Mouse (Mus musculus) ES-E14 (cell line): ENCODE measurements at regions not wholly inside any gene's neighbourhood (a gene's known extent, or its start where the extent isn't known, plus 50 kb on each side); places are given as distances from the start of the nearest gene placed in this dataset.

Experiments used
- DNase-seq: peaks from one replicate; pipeline ENCODE4 v3.0.0-alpha.2; 2013; ENCODE audit warnings: low read depth, low spot score
- H3K27ac ChIP-seq: 2 replicates; pipeline ENCODE4 v1.5.1; 2012; ENCODE audit warnings: low read depth, mild to moderate bottlenecking, low read length, moderate library complexity, mixed read lengths; ENCODE audit not compliant: poor library complexity, insufficient read depth, severe bottlenecking
- H3K36me3 ChIP-seq: 2 replicates; pipeline ENCODE4 v1.6.1; 2012; ENCODE audit warnings: mild to moderate bottlenecking, low read length, moderate library complexity, mixed read lengths; ENCODE audit not compliant: control insufficient read depth, poor library complexity, insufficient read depth, severe bottlenecking
- H3K4me1 ChIP-seq, 2 experiments: fragments of 150-350 bp in 1 of 2; sonication (generic) in 1 of 2; 2 replicates each; pipeline ENCODE4 v1.6.1; 2012; ENCODE audit warnings: low read length in 2 of 2, mild to moderate bottlenecking in 1 of 2, mixed read lengths in 1 of 2; ENCODE audit not compliant: control insufficient read depth in 2 of 2, insufficient read depth in 2 of 2, poor library complexity in 1 of 2
- H3K4me3 ChIP-seq, 2 experiments: fragments of 150-350 bp in 1 of 2; sonication (generic) in 1 of 2; 2 replicates each; pipeline ENCODE4 v1.5.1; 2012; ENCODE audit warnings: low read length in 2 of 2, low read depth in 1 of 2, mild to moderate bottlenecking in 1 of 2, mixed read lengths in 1 of 2; ENCODE audit not compliant: insufficient read depth in 1 of 2, poor library complexity in 1 of 2, severe bottlenecking in 1 of 2
- H3K9ac ChIP-seq: 2 replicates; pipeline ENCODE4 v1.6.1; 2012; ENCODE audit warnings: low read depth, mild to moderate bottlenecking, low read length, mixed read lengths; ENCODE audit not compliant: poor library complexity, insufficient read depth, severe bottlenecking
- H3K9me3 ChIP-seq: fragments of 150-350 bp; sonication (generic); 2 replicates; pipeline ENCODE4 v1.6.1; 2012; ENCODE audit warnings: low read depth, mild to moderate bottlenecking, low read length; ENCODE audit not compliant: control insufficient read depth, insufficient read depth
- CHD2 ChIP-seq: IDR thresholded peaks from 2 replicates; pipeline ENCODE4 v1.6.1; 2014; ENCODE audit warnings: mild to moderate bottlenecking, low read depth, low read length, inconsistent platforms
- HCFC1 ChIP-seq: IDR thresholded peaks from 2 replicates; pipeline ENCODE4 v1.6.1; 2012; ENCODE audit warnings: low read length, inconsistent platforms, borderline replicate concordance; ENCODE audit not compliant: insufficient read depth
- MAFK ChIP-seq: IDR thresholded peaks from 2 replicates; pipeline ENCODE4 v1.6.1; 2014; ENCODE audit warnings: mild to moderate bottlenecking, low read depth, low read length, inconsistent platforms; ENCODE audit not compliant: insufficient read depth
- ZC3H11A ChIP-seq: IDR thresholded peaks from 2 replicates; pipeline ENCODE4 v1.6.1; 2012; ENCODE audit warnings: low read depth, mild to moderate bottlenecking, inconsistent platforms, low read length, borderline replicate concordance
- ZNF384 ChIP-seq: IDR thresholded peaks from 2 replicates; pipeline ENCODE4 v1.6.1; 2012; ENCODE audit warnings: low read depth, low read length, inconsistent platforms
- in situ Hi-C, 2 experiments: fragments of 600-800 bp; cut with MboI; formaldehyde crosslinking; loops; one replicate each; pipeline ENCODE4 v1.15.1; 2025; ENCODE audit warnings: low sequenced_read_pairs in 2 of 2, inconsistent platforms in 1 of 2; ENCODE audit not compliant: unreplicated experiment in 2 of 2

- no peak for TF ChIP-seq HCFC1
- TF ChIP-seq MAFK, result no peak
- TF ChIP-seq ZNF384, result no peak
- no peak for TF ChIP-seq CHD2
- no peak for TF ChIP-seq ZC3H11A
- Histone ChIP-seq H3K9me3 (no peaks in the 10 kb centered on the region), H3K9ac (no peak overlapping the region), H3K4me3 (no peak overlapping the region), H3K4me1 (no peaks in the 10 kb centered on the region), H3K27ac (no peak overlapping the region), H3K36me3 (no peaks in the 10 kb centered on the region)
- DNase-seq, result no peak
- in situ Hi-C loops, result no loop called here
Measured at GRCm38 (mm10) chr5:77469236-77469766, 61.5 kb upstream of the Igfbp7 start.

GRCm38 (mm10) chr5:77468467-77468866 lies 60.6 kb upstream of the Igfbp7 start:
- Histone ChIP-seq H3K4me1 (no peaks in the 10 kb centered on the region), H3K36me3 (no peaks in the 10 kb centered on the region), H3K27ac (no peak overlapping the region), H3K9ac (no peak overlapping the region), H3K9me3 (peaks cover 2% of the 10 kb centered on the region; the same call in 1 of the 2 replicates), H3K4me3 (no peak overlapping the region)
- TF ChIP-seq ZC3H11A (no peak), MAFK (peak; percentile 89)
- DNase-seq, result peak; percentile 42
- in situ Hi-C loops, result no loop called here

- no peaks in the 10 kb centered on the region for H3K4me1 ChIP-seq
- peaks cover 2% of the 10 kb centered on the region; the same call in 1 of the 2 replicates for H3K9me3 ChIP-seq
- DNase-seq, result no peak
- TF ChIP-seq HCFC1 (no peak), ZC3H11A (no peak), CHD2 (no peak), MAFK (no peak), ZNF384 (no peak)
- H3K27ac ChIP-seq, result no peak overlapping the region
- in situ Hi-C loops, result no loop called here
- no peak overlapping the region for H3K4me3 ChIP-seq
- no peaks in the 10 kb centered on the region for H3K36me3 ChIP-seq
- H3K9ac ChIP-seq, result no peak overlapping the region
Measured at GRCm38 (mm10) chr5:77464851-77465548, 57.2 kb upstream of the Igfbp7 start.

GRCm38 (mm10) chr5:77459896-77460717 lies 52.3 kb upstream of the Igfbp7 start:
- in situ Hi-C loops, result no loop called here
- no peak overlapping the region for H3K27ac ChIP-seq
- no peak overlapping the region for H3K9ac ChIP-seq
- DNase-seq, result peak; percentile 64
- H3K36me3 ChIP-seq, result no peaks in the 10 kb centered on the region
- H3K4me3 ChIP-seq, result peak overlapping the region in 1 of 2 experiments; percentile 1; a peak in 1 of 4 replicates
- H3K9me3 ChIP-seq, result peaks cover 2% of the 10 kb centered on the region; the same call in 1 of the 2 replicates
- no peaks in the 10 kb centered on the region for H3K4me1 ChIP-seq
- TF ChIP-seq MAFK (no peak), ZC3H11A (peak; percentile 55; the same call in 1 of the 2 replicates)
